Mouse (Mus musculus) A20 (cell line): ENCODE results near the gene Chrm3.

Experiments used
- DNase-seq: peaks from one replicate; pipeline ENCODE4 v3.0.0-alpha.2; 2011; ENCODE audit warnings: low read depth, low spot score

Gene Chrm3

DNA sequence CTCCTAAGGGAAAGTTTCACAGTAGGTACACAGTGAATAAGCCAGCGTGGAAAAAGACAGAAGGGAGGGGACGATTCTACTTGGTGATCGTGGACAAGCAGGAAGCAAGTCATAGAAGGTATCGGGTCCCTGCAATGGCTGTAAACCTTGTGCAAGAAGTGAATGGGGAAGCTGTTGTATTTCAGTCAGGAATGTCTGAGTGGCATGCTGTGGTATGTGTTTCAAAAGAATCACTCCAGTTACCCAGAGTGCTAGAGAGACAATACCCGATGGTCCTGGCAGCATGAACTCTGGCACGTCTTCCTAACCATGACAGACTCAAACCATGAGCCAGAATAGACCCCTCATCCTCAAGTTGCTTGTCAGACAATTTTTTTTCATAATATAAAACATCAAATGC is 375.0 kb downstream of the Chrm3 start:
- no peak for DNase-seq

DNA sequence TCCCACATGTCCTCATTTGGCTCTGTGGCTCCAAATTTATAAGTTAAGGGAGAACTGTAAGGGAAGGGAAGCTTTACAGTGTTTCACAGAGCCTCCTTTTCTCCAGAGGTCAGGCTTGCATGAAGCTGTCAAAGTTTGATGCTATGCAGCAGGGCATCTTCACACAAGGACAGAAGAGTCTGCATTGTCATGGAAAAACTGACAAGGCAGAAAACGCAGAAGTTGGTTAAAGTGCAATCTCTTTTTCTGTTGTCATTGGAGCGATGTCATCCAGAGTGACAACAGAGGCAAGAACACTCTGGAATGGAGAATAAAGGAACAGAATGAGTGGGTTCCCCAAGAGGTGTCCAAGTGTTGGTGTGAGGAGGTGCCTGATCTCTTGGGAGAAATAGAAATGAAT is 377.4 kb downstream of the Chrm3 start:
- no peak for DNase-seq

DNA sequence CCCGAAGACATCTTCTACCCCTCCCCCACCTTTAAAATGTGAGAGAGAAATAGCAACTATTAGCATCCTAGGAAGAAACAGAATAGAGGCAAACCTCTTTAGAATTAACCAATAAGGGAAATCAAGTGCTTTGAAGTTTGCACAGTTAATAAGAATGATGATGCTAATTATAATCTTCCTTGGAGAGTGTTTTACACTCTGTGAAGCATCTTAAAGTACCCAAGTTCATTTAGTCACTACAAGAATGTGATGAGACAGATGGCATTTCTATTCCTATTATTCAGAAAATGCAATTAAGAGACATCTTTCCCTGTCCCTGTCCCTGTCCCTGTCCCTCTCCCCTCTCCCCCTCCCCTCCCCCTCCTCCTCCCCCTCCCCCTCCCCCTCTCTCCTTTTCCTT is 382.9 kb downstream of the Chrm3 start:
- no peak for DNase-seq

DNA sequence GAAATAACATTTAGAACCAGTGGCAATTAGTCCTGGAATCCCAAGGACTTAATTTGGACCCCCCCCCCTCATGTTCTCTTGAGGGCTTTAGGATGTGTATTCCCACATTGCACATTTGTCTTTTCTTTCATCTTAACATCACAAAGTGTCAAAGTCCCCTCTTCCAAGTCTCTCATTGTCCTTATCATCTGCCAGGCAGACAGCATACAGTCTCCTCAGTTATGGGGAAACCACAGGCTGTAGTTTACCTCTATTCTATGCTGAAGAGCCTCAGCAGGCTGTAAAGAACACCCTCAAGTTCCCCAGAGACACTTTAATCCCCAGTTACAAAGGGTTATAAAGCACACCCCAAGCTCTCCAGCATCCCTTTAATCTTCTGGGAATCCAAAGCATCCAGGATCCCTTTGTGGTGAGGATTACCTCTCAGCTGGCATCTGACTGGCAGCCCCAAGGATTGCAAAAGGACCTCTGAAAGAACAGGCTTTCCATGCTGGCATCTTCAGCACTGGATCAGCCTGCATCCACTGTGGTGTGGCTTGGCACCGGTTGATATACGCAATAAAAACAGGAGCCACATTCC is 386.8 kb downstream of the Chrm3 start:
- DNase-seq: no peak

DNA sequence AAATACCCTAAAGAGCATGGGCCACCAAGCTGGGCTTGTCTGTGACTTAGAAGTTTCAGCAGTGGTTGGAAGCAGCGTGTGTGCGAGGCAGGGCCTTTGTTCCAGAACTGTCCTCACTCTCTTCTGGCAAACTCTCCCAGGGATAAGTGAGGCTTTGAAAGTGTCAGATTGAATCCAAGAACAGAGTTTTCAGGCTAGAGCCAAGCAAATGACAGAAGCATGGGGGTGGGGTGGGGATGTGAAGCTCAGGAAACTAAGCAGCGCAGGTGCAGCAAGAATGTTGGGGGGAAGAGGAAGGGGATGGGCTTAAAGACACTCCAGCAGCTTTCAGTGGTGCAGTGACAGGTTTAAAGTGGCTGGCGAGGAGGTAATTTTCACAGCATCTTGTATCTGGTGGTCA is 388.8 kb downstream of the Chrm3 start:
- DNase-seq: no peak

DNA sequence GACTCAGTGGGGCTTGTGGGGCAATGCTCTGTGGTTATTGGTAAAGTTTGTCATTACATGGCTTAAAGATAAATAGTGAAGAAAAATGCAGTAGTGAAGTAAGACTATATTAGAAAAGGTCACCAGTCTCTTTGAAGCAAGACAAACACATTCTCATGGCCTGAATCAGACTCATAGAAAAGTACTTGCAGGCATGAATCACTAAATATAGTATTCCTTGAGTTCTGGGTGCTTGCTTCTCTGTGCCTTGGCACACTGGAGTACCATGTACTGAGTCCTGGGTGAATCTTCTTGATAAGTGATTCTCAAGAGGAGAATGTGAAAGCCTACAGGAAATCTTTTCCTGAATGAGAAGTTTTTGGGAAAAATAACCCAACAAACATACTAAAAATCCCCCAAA is 408.0 kb downstream of the Chrm3 start:
- no peak for DNase-seq

DNA sequence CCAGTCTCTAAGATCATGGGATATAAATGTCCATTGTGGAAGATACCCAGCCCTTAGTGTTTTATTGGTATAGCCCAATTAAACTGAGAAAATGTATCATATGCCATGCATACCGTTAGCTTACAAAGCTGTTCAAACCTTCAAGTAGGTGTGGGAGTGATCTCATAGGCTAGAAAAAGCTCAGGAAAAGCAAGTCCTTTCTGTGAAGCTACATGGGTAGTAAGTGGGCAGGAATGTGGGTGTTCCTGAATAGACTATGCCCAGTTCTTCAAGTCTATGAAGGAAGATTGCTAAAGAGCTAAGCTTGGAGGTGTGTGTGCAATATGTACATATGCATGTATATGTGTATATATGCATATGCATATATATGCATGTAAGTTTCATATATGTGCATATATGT is 409.3 kb downstream of the Chrm3 start:
- DNase-seq: no peak

DNA sequence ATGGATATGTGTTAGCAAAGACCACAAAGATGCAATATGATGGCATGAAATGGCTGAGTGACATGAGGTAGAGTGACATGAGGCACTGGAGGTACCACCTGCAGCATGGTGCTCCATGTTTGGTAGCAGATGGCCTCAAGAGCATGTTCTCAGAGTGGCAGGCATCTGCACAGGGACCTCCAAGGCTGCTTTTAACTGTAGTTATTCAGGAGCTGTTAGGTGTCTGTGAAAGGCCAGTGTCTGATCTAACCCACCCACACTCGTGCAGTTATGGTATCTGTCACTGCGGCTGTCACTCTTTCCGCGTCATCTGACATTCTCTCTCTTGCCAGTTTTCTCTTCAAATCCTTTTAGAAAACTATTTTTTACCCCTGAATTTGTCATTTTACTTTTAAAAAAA is 411.6 kb downstream of the Chrm3 start:
- no peak for DNase-seq

DNA sequence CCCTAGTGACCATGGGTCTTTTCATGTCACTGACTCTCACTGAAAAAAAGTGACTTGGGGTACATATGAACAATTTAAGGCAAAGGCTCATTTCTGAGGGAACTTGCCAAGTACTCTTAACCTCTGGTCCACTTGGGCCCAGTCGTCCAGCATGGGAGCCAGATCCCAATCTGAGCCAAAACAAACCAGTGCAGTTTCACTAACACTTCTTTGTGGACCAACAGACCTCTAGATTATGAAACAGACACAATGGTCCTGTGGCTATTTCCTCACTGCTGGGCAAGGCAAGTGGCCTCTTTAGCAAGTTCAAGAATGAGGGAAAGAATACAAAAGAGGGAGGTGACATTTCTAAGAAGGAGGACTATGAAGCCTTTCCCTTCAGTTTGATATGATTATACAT is 420.5 kb downstream of the Chrm3 start:
- no peak for DNase-seq

DNA sequence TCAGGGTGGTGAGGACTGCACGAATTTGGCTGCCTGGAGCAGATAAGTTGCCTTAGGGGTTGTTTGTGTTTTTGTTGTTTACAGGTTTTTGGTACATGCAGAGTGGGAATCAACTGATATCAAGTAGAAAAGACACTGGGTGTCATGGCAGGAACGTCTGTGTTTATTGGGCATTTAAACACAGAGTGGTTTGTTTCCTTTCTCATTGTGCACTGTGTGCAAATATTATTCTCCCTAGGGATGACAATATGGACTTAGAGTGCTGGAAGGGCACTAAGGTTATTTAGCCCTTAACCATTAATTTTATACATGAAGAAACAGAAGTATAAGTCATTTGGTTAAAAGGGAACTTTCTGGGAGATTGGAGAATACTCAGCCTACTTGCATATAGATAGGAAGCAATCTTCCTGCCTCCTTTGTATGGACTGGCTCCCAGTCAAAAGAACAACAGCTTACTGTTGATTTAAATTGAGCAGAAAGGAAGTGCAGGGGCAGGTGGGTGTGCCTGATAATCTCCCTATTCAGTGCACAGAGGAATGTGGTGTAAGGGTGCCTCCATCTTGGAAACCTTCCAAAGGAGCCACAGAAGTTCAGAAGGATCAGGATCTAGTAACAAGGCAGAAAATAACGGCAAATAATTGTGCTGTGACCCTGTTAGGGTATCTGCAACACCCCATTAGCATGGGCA is 421.7 kb downstream of the Chrm3 start:
- DNase-seq: no peak

DNA sequence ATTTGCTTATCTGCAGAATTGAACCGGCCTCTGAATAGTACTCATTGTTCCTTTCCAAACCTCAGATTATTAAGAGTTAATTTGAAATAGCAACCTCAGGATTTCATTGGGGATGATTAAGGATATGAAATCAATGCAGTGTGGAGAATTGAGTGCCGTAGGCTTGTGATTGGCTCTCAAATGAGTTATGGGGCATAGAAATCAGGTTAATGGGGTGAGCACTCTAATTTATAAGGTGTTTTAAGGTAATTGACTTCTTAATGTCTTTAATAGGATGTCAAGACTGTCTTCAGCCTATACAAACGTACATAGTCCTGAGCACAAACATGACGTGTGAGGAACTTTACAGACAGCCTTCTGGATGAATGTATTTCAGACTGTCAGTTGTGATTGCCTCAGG is 427.9 kb downstream of the Chrm3 start:
- no peak for DNase-seq

DNA sequence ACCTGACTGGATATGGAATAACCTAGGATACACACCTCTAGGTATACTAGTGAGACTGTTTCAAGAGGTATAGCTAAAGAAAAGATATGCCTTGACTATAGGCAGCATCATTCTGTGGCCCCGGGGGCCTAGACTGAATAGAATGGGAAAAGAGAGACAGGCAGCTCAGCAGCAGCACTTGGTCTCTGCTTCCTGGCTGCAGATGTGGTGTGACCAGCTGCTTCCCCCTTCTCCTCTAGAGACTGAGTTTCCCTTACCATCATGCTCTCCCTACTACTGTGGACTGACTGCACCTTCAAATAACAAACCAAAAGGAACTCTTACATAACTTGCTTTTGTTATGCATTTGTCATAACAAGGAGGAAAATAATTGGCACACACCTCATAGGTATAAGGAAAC is 430.0 kb downstream of the Chrm3 start:
- DNase-seq: no peak

DNA sequence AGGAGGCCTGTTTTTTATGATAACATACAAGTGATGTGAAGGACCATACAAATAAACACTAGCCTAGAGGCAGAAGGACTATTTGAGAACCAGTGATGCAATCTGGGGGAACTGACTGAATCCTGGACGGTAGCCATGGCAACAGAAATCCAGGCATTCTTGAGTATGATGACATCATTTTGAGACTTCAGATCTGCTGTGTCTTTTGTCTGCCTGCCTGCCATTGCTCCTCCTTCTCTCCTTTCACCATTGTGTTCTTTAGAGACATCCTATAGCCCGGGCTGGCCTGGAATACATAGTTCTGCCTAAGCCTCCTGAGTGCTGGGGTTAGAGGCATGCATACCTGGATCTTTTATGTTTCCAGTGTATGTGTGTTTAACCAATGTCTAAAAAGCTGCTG is 430.7 kb downstream of the Chrm3 start:
- DNase-seq: no peak

DNA sequence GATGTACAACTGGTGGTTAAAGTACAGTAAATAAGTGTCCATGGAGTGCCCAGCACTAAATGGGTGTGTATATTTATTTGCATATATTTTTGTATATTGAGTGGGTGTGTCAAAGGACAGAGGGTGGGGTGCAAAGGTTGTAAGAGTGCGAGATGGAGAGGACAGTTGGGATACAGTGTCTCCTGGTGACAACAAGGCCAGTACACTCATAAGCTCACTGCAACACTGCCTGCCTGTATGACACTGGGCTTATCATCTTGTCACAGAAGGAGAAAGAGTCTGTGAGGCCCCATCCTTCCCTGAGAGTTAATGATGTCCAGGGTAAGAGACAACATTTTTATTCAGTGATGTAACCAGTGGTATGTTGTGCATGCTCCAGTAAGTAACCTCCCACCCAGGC is 439.5 kb downstream of the Chrm3 start:
- no peak for DNase-seq

DNA sequence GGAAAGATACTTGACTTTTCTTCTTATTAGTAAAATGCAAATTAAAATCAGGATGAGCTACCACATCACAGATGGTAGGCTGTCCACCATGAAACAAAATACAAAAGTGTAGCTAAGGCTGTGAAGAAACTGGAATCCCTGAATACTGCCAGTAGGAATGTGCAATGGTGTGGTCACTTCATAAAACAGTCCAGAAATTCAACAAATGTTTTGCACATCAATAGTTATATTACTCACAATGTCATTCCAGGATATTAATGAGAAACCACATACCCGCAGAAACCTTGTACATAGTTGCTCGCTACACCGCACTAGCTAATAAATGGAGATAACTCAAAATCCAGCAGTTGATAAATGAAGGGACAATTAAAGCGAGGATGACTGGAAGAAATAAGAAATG is 447.9 kb downstream of the Chrm3 start:
- DNase-seq: no peak

DNA sequence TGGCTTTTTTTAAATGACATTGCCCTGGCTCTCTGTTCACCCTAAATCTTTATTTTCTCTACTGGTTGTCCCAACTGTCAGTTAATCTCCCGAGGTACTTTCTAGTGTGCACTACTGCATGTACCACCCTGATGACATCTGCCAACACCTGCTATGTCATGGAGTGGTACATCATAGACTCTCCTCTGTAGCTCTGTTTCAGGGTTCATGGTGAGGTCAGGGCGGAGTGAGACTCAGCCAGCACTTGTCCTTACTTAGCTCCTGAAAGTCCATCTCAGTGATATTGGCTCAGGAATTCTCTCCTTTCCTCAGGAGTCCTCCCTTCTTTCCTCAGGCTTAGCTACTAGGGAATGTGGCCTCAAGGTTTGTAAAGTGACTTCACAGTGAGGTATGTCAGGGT is 451.9 kb downstream of the Chrm3 start:
- DNase-seq: no peak

DNA sequence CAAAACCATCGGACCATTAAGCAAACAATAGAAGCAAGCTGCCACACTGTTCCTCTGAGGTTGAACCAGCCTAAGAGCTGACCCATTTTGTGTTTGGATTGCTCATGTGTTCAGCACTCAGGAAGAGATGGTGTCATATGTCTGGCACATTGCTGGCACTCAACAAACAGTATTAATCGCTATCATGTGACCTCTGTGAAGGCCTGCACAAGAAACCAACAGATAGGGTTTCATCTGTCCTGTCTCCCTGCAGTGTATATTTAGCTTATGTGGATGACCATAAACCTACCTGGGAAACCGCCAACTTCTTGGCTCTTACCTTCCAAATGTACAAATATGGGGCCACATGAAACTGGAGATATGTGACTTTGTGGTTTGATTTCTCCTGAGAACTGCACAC is 453.4 kb downstream of the Chrm3 start:
- DNase-seq: no peak

DNA sequence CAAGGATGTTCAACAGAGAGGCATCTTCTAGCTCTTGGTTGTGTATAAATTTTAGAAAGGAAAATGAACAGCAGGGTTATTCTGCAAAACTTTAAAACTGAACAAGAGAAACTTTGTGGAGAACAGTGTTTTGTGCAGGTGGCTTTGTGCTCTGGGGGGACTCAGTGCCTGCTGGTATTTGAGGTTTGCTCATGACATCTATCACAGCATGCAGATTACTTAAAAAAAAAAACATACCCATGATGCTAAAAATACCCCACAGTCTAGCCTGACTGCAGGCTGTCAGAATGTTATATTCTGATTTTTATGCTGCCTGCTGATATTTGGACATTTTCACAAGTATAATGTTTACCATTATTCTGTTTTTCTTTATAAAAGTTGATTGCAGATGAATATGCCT is 456.2 kb downstream of the Chrm3 start:
- no peak for DNase-seq

DNA sequence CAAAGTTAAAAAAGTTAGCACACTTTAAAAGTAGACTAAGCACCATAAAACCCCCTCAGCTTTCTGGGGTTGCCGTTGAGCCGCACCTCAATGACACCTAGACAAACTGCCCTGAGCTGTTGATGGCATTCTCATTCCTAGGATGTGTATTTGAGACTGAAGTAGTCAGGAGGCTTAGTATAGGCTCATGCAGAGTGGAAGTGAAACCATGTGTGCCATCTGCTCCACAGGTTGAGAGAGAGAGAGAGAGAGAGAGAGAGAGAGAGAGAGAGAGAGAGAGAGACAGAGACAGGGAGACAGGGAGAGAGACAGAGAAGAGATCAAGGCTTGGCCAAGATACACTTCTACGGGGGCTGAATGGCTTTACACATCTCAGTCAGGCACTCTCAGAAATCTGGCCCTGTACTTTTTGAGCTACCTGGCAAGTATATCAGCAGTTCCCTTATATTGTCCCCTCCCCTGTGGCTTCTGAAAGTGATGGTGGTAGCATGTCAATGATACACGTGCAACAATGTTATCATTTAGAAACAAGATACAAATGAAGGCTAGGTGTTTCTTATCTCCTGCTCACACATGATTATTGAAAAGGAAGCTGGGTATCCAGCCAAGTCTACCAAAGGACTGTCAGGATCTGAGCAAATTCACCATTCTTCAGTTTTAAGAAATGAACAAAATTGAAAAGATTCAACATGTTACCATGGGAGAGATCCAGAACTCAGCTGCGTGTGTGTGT is 459.8 kb downstream of the Chrm3 start:
- DNase-seq: no peak

DNA sequence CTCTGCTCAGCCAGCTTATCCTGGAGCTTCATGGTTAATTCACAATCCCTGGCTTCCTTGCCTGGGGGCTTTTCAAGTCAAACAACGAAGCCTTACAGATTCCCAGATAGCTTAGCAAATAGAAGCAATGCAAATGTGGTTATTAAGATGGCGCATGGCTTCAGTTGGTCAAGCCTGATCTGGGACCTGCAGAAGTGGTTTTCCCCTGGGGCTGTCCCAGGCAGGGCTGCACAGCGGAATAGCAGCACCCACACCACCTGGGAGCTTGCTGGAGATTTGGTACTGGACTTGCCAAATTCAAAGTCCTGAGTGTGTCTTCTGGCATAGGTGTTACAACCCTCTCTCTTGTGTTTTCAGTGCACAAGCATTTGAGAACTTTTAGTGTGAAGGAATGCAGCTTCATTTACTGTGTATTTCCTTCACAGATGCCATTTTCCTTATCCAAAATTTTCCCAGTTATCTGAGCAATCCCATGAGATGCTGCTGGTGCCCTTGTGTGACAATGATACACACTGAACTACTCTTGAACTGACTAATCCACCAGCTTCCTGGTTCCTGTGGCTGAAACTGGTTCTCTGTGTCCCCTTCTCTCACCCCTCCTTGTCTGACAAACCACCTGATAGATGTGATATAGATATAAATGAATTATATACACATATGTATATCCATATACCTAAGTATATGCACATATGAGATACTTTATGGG is 461.8 kb downstream of the Chrm3 start:
- DNase-seq: no peak

DNA sequence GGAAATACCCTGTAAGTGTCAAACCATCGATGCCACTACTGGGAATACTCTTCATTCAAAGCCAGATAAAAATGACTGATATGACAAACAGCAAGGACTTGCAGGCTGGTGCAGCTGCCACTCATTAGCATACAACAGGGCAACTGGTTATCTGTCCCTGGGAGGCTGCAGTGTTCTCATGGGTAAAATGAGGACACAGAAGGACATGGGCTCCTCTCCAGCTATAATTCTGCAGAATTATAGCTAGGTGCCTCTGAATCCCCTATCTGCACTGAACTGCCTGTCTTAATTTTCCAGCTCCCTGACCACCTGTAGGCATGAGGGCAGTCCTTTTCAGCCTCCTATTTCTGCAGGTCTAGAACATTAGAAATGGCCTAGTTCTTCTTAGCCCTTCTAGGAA is 463.4 kb downstream of the Chrm3 start:
- DNase-seq: no peak

DNA sequence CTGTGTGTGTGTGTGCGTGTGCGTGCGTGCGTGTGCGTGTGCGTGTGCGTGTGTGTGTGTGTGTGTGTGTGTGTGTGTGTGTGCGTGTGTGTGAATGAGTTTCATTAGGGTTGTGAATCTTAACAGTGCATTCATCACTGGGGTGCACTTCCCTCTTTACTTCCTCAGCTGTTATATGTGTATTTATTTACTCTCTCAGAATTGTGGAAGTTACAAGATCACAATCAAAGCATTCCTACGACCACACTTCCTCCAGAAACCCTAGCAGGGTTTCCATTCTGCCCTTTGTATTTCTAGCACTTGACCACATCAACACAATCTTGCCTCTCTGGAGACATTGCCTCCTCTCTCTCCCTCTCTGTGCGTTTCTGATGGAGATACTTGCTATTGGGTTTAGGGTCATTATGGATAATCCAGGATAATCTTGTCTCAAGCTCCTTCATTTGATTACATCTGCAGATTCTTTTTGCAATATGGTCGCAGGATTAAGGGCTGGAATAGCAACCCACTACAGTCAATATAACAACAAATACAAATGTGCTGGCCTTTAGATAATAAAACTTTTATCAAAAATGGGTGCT is 465.5 kb downstream of the Chrm3 start:
- no peak for DNase-seq
